Mouse (Mus musculus): ENCODE data around the gene Slc25a11. TPM values are rescaled to one million over a fixed set of nuclear protein-coding genes. Genes with fewer than 3 reads are reported as not detected.

The Slc25a11 gene
- polyA plus RNA-seq, 1 experiment from 2014 or later, result 158 TPM

GRCm38 (mm10) chr11:70681170-70681569 is 33.9 kb upstream of the Slc25a11 start:
- DNase-seq (ENCODE audit: low spot score) (no peak), ATAC-seq (ENCODE audit: low FRiP score) (no peak)
- H3K27me3 ChIP-seq (ENCODE audit: control insufficient read depth, insufficient read depth, low read length), result no peaks in the 10 kb centered on the region
- 0 out of 2 replicates have a peak overlapping the region, but pooled peaks have one; percentile 12 for H3K9ac ChIP-seq
- peaks cover 8% of the 10 kb centered on the region; the same call in 1 of the 2 replicates for H3K4me1 ChIP-seq (replicated peaks; ENCODE audit: control insufficient read depth, insufficient read depth, low read length)
- WGBS, result 73% methylated on average over 12 of the region's 12 CpGs
- H3K4me2 ChIP-seq (replicated peaks), result no peak overlapping the region
- peaks cover 78% of the 10 kb centered on the region for H3K36me3 ChIP-seq (replicated peaks; ENCODE audit: control insufficient read depth, insufficient read depth)
- no peak overlapping the region for H3K27ac ChIP-seq
- H3K4me3 ChIP-seq (replicated peaks; ENCODE audit: low read length), result no peak overlapping the region
- no peaks in the 10 kb centered on the region for H3K9me3 ChIP-seq (ENCODE audit: control insufficient read depth, low read length)

GRCm38 (mm10) chr11:70679894-70680293 is 32.6 kb upstream of the Slc25a11 start:
- H3K9me3 ChIP-seq (ENCODE audit: control insufficient read depth, low read length), result no peaks in the 10 kb centered on the region
- peaks cover 83% of the 10 kb centered on the region for H3K36me3 ChIP-seq (replicated peaks; ENCODE audit: control insufficient read depth, insufficient read depth)
- WGBS, result 94% methylated on average over 7 of the region's 8 CpGs

GRCm38 (mm10) chr11:70679361-70679760 is 32.1 kb upstream of the Slc25a11 start:
- no peak overlapping the region for H3K4me3 ChIP-seq (replicated peaks; ENCODE audit: low read length)
- H3K36me3 ChIP-seq (replicated peaks; ENCODE audit: control insufficient read depth, insufficient read depth), result peaks cover 84% of the 10 kb centered on the region

More at GRCm38 (mm10) chr11:70679894-70680293, 32.6 kb upstream of the Slc25a11 start:
- H3K4me1 ChIP-seq (replicated peaks; ENCODE audit: control insufficient read depth, insufficient read depth, low read length), result peaks cover 8% of the 10 kb centered on the region; the same call in 1 of the 2 replicates
- H3K4me3 ChIP-seq (replicated peaks; ENCODE audit: low read length), result no peak overlapping the region
- H3K27ac ChIP-seq, result no peak overlapping the region
- H3K27me3 ChIP-seq (ENCODE audit: control insufficient read depth, insufficient read depth, low read length), result no peaks in the 10 kb centered on the region
- no peak overlapping the region for H3K4me2 ChIP-seq (replicated peaks)
- DNase-seq (ENCODE audit: low spot score) (no peak), ATAC-seq (ENCODE audit: low FRiP score) (no peak)
- no peak overlapping the region for H3K9ac ChIP-seq

GRCm38 (mm10) chr11:70678576-70678975 is 31.3 kb upstream of the Slc25a11 start:
- H3K9me3 ChIP-seq (ENCODE audit: control insufficient read depth, low read length), result no peaks in the 10 kb centered on the region
- H3K27ac ChIP-seq, result no peak overlapping the region
- H3K36me3 ChIP-seq (replicated peaks; ENCODE audit: control insufficient read depth, insufficient read depth), result peaks cover 82% of the 10 kb centered on the region
- DNase-seq (ENCODE audit: low spot score) (no peak), ATAC-seq (ENCODE audit: low FRiP score) (no peak)
- WGBS, result 72% methylated on average over 2 of the region's 2 CpGs
- no peaks in the 10 kb centered on the region for H3K27me3 ChIP-seq (ENCODE audit: control insufficient read depth, insufficient read depth, low read length)
- H3K4me3 ChIP-seq (replicated peaks; ENCODE audit: low read length), result no peak overlapping the region
- H3K4me1 ChIP-seq (replicated peaks; ENCODE audit: control insufficient read depth, insufficient read depth, low read length), result peaks cover 8% of the 10 kb centered on the region; the same call in 1 of the 2 replicates
- no peak overlapping the region for H3K4me2 ChIP-seq (replicated peaks)
- no peak overlapping the region for H3K9ac ChIP-seq

More at GRCm38 (mm10) chr11:70679361-70679760, 32.1 kb upstream of the Slc25a11 start:
- no peak for DNase-seq (ENCODE audit: low spot score)
- no peak overlapping the region for H3K4me2 ChIP-seq (replicated peaks)
- H3K4me1 ChIP-seq (replicated peaks; ENCODE audit: control insufficient read depth, insufficient read depth, low read length), result peaks cover 8% of the 10 kb centered on the region; the same call in 1 of the 2 replicates
- no peak for ATAC-seq (ENCODE audit: low FRiP score)
- no peaks in the 10 kb centered on the region for H3K9me3 ChIP-seq (ENCODE audit: control insufficient read depth, low read length)
- 98% methylated on average over 8 of the region's 8 CpGs for WGBS
- no peak overlapping the region for H3K27ac ChIP-seq
- H3K9ac ChIP-seq, result no peak overlapping the region
- no peaks in the 10 kb centered on the region for H3K27me3 ChIP-seq (ENCODE audit: control insufficient read depth, insufficient read depth, low read length)

GRCm38 (mm10) chr11:70678092-70678491 is 30.8 kb upstream of the Slc25a11 start:
- Histone ChIP-seq H3K36me3 (replicated peaks; ENCODE audit: control insufficient read depth, insufficient read depth) (peaks cover 82% of the 10 kb centered on the region), H3K27ac (no peak overlapping the region), H3K4me1 (replicated peaks; ENCODE audit: control insufficient read depth, insufficient read depth, low read length) (peaks cover 8% of the 10 kb centered on the region; the same call in 1 of the 2 replicates), H3K9me3 (ENCODE audit: control insufficient read depth, low read length) (no peaks in the 10 kb centered on the region), H3K4me3 (replicated peaks; ENCODE audit: low read length) (no peak overlapping the region), H3K27me3 (ENCODE audit: control insufficient read depth, insufficient read depth, low read length) (no peaks in the 10 kb centered on the region), H3K4me2 (replicated peaks) (no peak overlapping the region), H3K9ac (no peak overlapping the region)
- no peak for ATAC-seq (ENCODE audit: low FRiP score)
- no peak for DNase-seq (ENCODE audit: low spot score)
- WGBS, result 83% methylated on average over 9 of the region's 9 CpGs

GRCm38 (mm10) chr11:70674501-70674900 is 27.2 kb upstream of the Slc25a11 start:
- ATAC-seq (ENCODE audit: low FRiP score) (no peak), DNase-seq (ENCODE audit: low spot score) (no peak)
- H3K36me3 ChIP-seq (replicated peaks; ENCODE audit: control insufficient read depth, insufficient read depth), result peaks cover 74% of the 10 kb centered on the region
- WGBS, result 71% methylated on average over 11 of the region's 11 CpGs
- H3K9ac ChIP-seq, result no peak overlapping the region
- H3K27me3 ChIP-seq (ENCODE audit: control insufficient read depth, insufficient read depth, low read length), result no peaks in the 10 kb centered on the region
- H3K4me3 ChIP-seq (replicated peaks; ENCODE audit: low read length), result no peak overlapping the region
- no peaks in the 10 kb centered on the region for H3K9me3 ChIP-seq (ENCODE audit: control insufficient read depth, low read length)
- no peak overlapping the region for H3K4me2 ChIP-seq (replicated peaks)
- peaks cover 14% of the 10 kb centered on the region for H3K4me1 ChIP-seq (replicated peaks; ENCODE audit: control insufficient read depth, insufficient read depth, low read length)
- H3K27ac ChIP-seq, result no peak overlapping the region

- no peak overlapping the region for H3K4me3 ChIP-seq (replicated peaks; ENCODE audit: low read length)
- no peak overlapping the region for H3K9ac ChIP-seq
- 51% methylated on average over 6 of the region's 6 CpGs for WGBS
- no peaks in the 10 kb centered on the region for H3K9me3 ChIP-seq (ENCODE audit: control insufficient read depth, low read length)
- H3K27ac ChIP-seq, result no peak overlapping the region
- H3K4me2 ChIP-seq (replicated peaks), result no peak overlapping the region
- peaks cover 14% of the 10 kb centered on the region for H3K4me1 ChIP-seq (replicated peaks; ENCODE audit: control insufficient read depth, insufficient read depth, low read length)
- no peaks in the 10 kb centered on the region for H3K27me3 ChIP-seq (ENCODE audit: control insufficient read depth, insufficient read depth, low read length)
- ATAC-seq (ENCODE audit: low FRiP score) (no peak), DNase-seq (ENCODE audit: low spot score) (no peak)
- H3K36me3 ChIP-seq (replicated peaks; ENCODE audit: control insufficient read depth, insufficient read depth), result peaks cover 69% of the 10 kb centered on the region
Measured at GRCm38 (mm10) chr11:70674014-70674413, 26.7 kb upstream of the Slc25a11 start.

GRCm38 (mm10) chr11:70671333-70672047 is 24.2 kb upstream of the Slc25a11 start:
- Histone ChIP-seq H3K36me3 (replicated peaks; ENCODE audit: control insufficient read depth, insufficient read depth) (peaks cover 50% of the 10 kb centered on the region), H3K9me3 (ENCODE audit: control insufficient read depth, low read length) (no peaks in the 10 kb centered on the region), H3K4me3 (replicated peaks; ENCODE audit: low read length) (peak overlapping the region; percentile 71; the same call in 1 of the 2 replicates), H3K27ac (no peak overlapping the region), H3K4me1 (replicated peaks; ENCODE audit: control insufficient read depth, insufficient read depth, low read length) (peaks cover 22% of the 10 kb centered on the region), H3K9ac (peak overlapping the region; percentile 85; the same call in 1 of the 2 replicates), H3K27me3 (ENCODE audit: control insufficient read depth, insufficient read depth, low read length) (no peaks in the 10 kb centered on the region), H3K4me2 (replicated peaks) (no peak overlapping the region)
- no peak for ATAC-seq (ENCODE audit: low FRiP score)
- no peak for DNase-seq (ENCODE audit: low spot score)
- 82% methylated on average over 16 of the region's 16 CpGs for WGBS

GRCm38 (mm10) chr11:70670483-70670882 is 23.2 kb upstream of the Slc25a11 start:
- 43% methylated on average over 14 of the region's 14 CpGs for WGBS
- Histone ChIP-seq H3K4me3 (replicated peaks; ENCODE audit: low read length) (peak overlapping the region; percentile 71), H3K36me3 (replicated peaks; ENCODE audit: control insufficient read depth, insufficient read depth) (peaks cover 45% of the 10 kb centered on the region; the same call in 1 of the 2 replicates), H3K4me1 (replicated peaks; ENCODE audit: control insufficient read depth, insufficient read depth, low read length) (peaks cover 22% of the 10 kb centered on the region), H3K4me2 (replicated peaks) (peak overlapping the region; percentile 81), H3K27ac (peak overlapping the region; percentile 98), H3K9ac (peak overlapping the region; percentile 85), H3K27me3 (ENCODE audit: control insufficient read depth, insufficient read depth, low read length) (no peaks in the 10 kb centered on the region), H3K9me3 (ENCODE audit: control insufficient read depth, low read length) (no peaks in the 10 kb centered on the region)
- DNase-seq (ENCODE audit: low spot score) (no peak), ATAC-seq (ENCODE audit: low FRiP score) (no peak)

Measured in hindbrain, embryonic 14.5 days (tissue).